Comparison of ENCODE assay signal across 16 mouse cellular contexts in genomic region chr8:92167340-92167783, GRCm38 (mm10).
DNase-seq lines count a peak whose midpoint lies in the region; ATAC-seq lines count a peak whose summit lies in the region.
"Had no signal": no experiment of that assay in that cellular context is flagged by ENCODE, and none has a peak within 500 bp of the region (broad histone marks: within the 10 kb centered on the region; RNA-seq: fewer than 3 reads in every experiment).

No protein-coding gene starts in this region.

- no peak overlapping the region for H3K4me3 ChIP-seq in hindbrain, embryonic 12.5 days
- H3K4me3 ChIP-seq in hindbrain, embryonic 16.5 days (ENCODE audit: low read length) = no peak overlapping the region
- H3K4me3 ChIP-seq in midbrain, embryonic 11.5 days (ENCODE audit: low read depth, low read length) = no peak overlapping the region
- H3K4me3 ChIP-seq in midbrain, embryonic 15.5 days = no peak overlapping the region
- H3K4me3 ChIP-seq in forebrain, embryonic 13.5 days = no peak overlapping the region
- H3K4me3 ChIP-seq: heart, embryonic 15.5 days; hindbrain, embryonic 15.5 days had no signal

- peak; percentile 84 for DNase-seq in midbrain, embryonic 11.5 days (ENCODE audit: low spot score, missing footprints)
- DNase-seq in retina, embryonic 14.5 days (ENCODE audit: low spot score) = peak; percentile 77
- no peak for DNase-seq in urinary bladder, adult 18-20 months (ENCODE audit: low spot score in 2 of 2)
- DNase-seq in urinary bladder, postnatal 14 days (ENCODE audit: low spot score) = no peak
- DNase-seq: adrenal gland, postnatal 36 days; cerebellum, postnatal 25 days; gastrocnemius, postnatal 36 days; kidney, adult 2 months; left cerebral cortex, postnatal 4 days; right cerebral cortex, postnatal 14 days had no signal

- H3K36me3 ChIP-seq in hindbrain, embryonic 12.5 days = no peaks in the 10 kb centered on the region
- H3K36me3 ChIP-seq in hindbrain, embryonic 16.5 days (ENCODE audit: control insufficient read depth, insufficient read depth, low read length) = no peaks in the 10 kb centered on the region
- no peaks in the 10 kb centered on the region for H3K36me3 ChIP-seq in midbrain, embryonic 11.5 days (ENCODE audit: control insufficient read depth, insufficient read depth, low read length)
- H3K36me3 ChIP-seq in midbrain, embryonic 15.5 days (replicated peaks) = no peaks in the 10 kb centered on the region
- H3K36me3 ChIP-seq in forebrain, embryonic 13.5 days (ENCODE audit: poor library complexity, severe bottlenecking) = no peaks in the 10 kb centered on the region
- H3K36me3 ChIP-seq: heart, embryonic 15.5 days; hindbrain, embryonic 15.5 days had no signal

- H3K4me2 ChIP-seq in hindbrain, embryonic 12.5 days (replicated peaks) = no peak overlapping the region
- no peak overlapping the region for H3K4me2 ChIP-seq in hindbrain, embryonic 16.5 days (ENCODE audit: low read length)
- no peak overlapping the region for H3K4me2 ChIP-seq in midbrain, embryonic 11.5 days
- no peak overlapping the region for H3K4me2 ChIP-seq in midbrain, embryonic 15.5 days
- peak overlapping the region; percentile 12; the same call in 1 of the 2 replicates for H3K4me2 ChIP-seq in forebrain, embryonic 13.5 days
- H3K4me2 ChIP-seq: heart, embryonic 15.5 days; hindbrain, embryonic 15.5 days had no signal

- H3K9ac ChIP-seq in hindbrain, embryonic 12.5 days = 0 out of 2 replicates have a peak overlapping the region, but pooled peaks have one; percentile 19
- no peak overlapping the region for H3K9ac ChIP-seq in hindbrain, embryonic 16.5 days (ENCODE audit: low read depth, low read length)
- H3K9ac ChIP-seq in midbrain, embryonic 11.5 days (ENCODE audit: low read length) = no peak overlapping the region
- no peak overlapping the region for H3K9ac ChIP-seq in midbrain, embryonic 15.5 days
- H3K9ac ChIP-seq in forebrain, embryonic 13.5 days = no peak overlapping the region
- H3K9ac ChIP-seq: heart, embryonic 15.5 days; hindbrain, embryonic 15.5 days had no signal

- peaks cover 8% of the 10 kb centered on the region for H3K4me1 ChIP-seq in hindbrain, embryonic 12.5 days
- H3K4me1 ChIP-seq in hindbrain, embryonic 16.5 days (ENCODE audit: control insufficient read depth, insufficient read depth, low read depth, low read length) = no peaks in the 10 kb centered on the region
- no peaks in the 10 kb centered on the region; the same call in 1 of the 2 replicates for H3K4me1 ChIP-seq in midbrain, embryonic 11.5 days (ENCODE audit: control insufficient read depth, insufficient read depth, low read length)
- no peaks in the 10 kb centered on the region for H3K4me1 ChIP-seq in midbrain, embryonic 15.5 days
- H3K4me1 ChIP-seq in forebrain, embryonic 13.5 days = peaks cover 19% of the 10 kb centered on the region
- H3K4me1 ChIP-seq: heart, embryonic 15.5 days had no signal

- ATAC-seq in hindbrain, embryonic 12.5 days (ENCODE audit: low FRiP score) = no peak
- no peak for ATAC-seq in hindbrain, embryonic 16.5 days
- no peak for ATAC-seq in midbrain, embryonic 11.5 days (ENCODE audit: low FRiP score)
- ATAC-seq in midbrain, embryonic 15.5 days (replicated peaks) = no peak
- ATAC-seq in forebrain, embryonic 13.5 days = peak; percentile 81

- 36% methylated on average over 4 of the region's 4 CpGs for WGBS in hindbrain, embryonic 12.5 days
- 34% methylated on average over 4 of the region's 4 CpGs for WGBS in hindbrain, embryonic 16.5 days
- 44% methylated on average over 4 of the region's 4 CpGs for WGBS in midbrain, embryonic 11.5 days
- WGBS in midbrain, embryonic 15.5 days = 35% methylated on average over 4 of the region's 4 CpGs
- 12% methylated on average over 4 of the region's 4 CpGs for WGBS in forebrain, embryonic 13.5 days

- no peak overlapping the region for H3K27ac ChIP-seq in hindbrain, embryonic 12.5 days
- H3K27ac ChIP-seq in hindbrain, embryonic 16.5 days (ENCODE audit: low read depth, low read length) = no peak overlapping the region
- no peak overlapping the region for H3K27ac ChIP-seq in midbrain, embryonic 11.5 days (ENCODE audit: low read depth, low read length)
- no peak overlapping the region for H3K27ac ChIP-seq in midbrain, embryonic 15.5 days
- H3K27ac ChIP-seq in forebrain, embryonic 13.5 days = no peak overlapping the region
- H3K27ac ChIP-seq: heart, embryonic 15.5 days; hindbrain, embryonic 15.5 days had no signal

- no peaks in the 10 kb centered on the region for H3K27me3 ChIP-seq in hindbrain, embryonic 12.5 days
- no peaks in the 10 kb centered on the region; the same call in 1 of the 2 replicates for H3K27me3 ChIP-seq in hindbrain, embryonic 16.5 days (replicated peaks; ENCODE audit: control insufficient read depth, insufficient read depth, low read length)
- H3K27me3 ChIP-seq in midbrain, embryonic 11.5 days (ENCODE audit: control insufficient read depth, insufficient read depth, low read length) = no peaks in the 10 kb centered on the region
- 0 out of 2 replicates have a peak, but pooled peaks cover 3% of the 10 kb centered on the region for H3K27me3 ChIP-seq in midbrain, embryonic 15.5 days (replicated peaks)
- H3K27me3 ChIP-seq in forebrain, embryonic 13.5 days = peaks cover 83% of the 10 kb centered on the region
- H3K27me3 ChIP-seq: hindbrain, embryonic 15.5 days had no signal

- no peaks in the 10 kb centered on the region for H3K9me3 ChIP-seq in hindbrain, embryonic 12.5 days (replicated peaks)
- H3K9me3 ChIP-seq in hindbrain, embryonic 16.5 days (ENCODE audit: control insufficient read depth, low read length) = no peaks in the 10 kb centered on the region
- H3K9me3 ChIP-seq in midbrain, embryonic 11.5 days (ENCODE audit: control insufficient read depth, low read length) = no peaks in the 10 kb centered on the region
- H3K9me3 ChIP-seq in midbrain, embryonic 15.5 days = no peaks in the 10 kb centered on the region
- H3K9me3 ChIP-seq in forebrain, embryonic 13.5 days (replicated peaks) = no peaks in the 10 kb centered on the region
- H3K9me3 ChIP-seq: heart, embryonic 15.5 days; hindbrain, embryonic 15.5 days had no signal

Comparison
In these comparisons a context has a peak if more than half of its experiments do, and no peak if none do; other contexts are left out.
1. DNase-seq: peak in midbrain, embryonic 11.5 days (single experiment) and retina, embryonic 14.5 days (single experiment); none in urinary bladder, adult 18-20 months (0 of 2) and urinary bladder, postnatal 14 days (single experiment).